Mouse (Mus musculus): Measurements from ENCODE around the gene Mef2d.

The Mef2d gene

DNA sequence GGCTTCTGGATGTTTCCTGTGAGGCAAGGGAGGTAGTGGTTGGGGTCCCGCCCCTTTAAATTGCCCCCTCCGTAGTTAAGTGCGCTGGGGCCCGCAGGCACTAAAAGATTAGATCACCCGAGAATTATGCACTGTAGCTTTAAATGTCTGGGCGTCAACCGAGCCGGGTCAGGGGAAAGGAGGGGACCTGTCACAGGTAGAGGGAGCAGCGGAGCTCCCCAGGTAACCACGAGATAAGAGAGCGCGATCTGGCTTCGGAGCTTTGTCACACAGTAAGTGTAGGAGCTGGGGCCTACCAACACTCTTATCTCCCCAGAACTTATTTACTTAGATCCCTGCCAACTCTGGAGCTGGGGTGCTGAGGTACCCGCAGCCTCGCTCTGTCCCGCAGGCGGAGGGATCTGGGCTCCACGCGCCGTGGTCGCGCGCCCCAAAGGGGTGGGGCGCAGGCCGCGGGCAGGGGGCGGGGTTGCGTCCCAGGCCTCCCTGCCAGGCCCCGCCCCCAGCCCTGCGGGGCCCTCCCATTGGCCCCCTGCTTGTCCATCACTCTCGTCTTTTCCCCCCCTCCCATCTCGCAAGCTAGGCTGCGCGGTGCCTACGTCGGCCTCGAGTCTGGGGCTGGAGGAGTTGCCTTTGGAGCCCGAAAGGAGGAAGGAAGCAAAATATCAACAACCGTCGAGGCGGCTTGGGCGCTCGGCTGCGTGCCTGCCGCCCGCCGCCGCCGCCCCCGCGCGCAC, at the start of gene Mef2d:
Gene Mef2d, plus strand, starts transcription at position 586 of the 737 bp plus-strand sequence.
- DNase-seq (ENCODE audit: low spot score in 2 of 2): peak; percentile 96 to 97

DNA sequence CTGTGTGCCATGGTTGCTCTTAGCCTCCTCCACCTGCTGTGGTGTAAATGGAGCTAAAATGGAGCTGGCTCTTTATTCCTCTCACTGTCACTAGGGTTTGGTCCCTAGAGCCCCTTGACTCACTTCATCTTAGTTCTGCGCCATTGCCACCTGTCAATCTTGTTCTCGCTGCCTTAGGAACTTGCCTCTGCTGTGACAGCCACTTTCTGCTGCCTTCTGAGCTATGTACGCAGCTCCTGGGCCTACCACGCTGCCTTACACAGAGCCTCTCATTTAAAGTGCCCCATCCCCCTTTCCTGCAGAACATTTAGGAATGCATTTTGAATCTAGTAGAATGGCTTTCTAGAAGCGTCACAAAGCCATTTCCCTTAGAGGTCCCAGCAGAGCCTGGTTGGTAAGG, 48.0 kb upstream of the Mef2d start:
- DNase-seq (ENCODE audit: low spot score in 2 of 2): no peak

DNA sequence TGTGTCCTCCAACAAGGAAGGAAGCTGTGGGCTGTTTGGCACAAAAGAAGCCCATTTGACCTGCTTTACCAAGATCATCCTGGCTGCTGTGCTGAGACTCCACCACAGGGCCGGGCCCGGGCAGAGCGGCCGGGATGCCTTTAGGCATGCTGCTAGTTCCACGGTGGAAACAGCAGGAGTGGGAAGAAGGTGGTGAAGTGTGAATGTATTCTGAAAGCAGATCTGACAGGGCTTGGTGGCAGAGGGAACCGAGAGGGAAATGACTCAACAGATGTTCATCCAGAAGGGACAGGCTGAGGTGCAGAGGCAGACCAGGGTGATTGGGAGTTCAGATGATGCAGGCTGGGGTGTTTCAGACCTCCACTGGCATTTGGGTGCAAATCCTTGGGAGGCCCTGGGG, 44.5 kb upstream of the Mef2d start:
- DNase-seq (ENCODE audit: low spot score in 2 of 2): no peak

DNA sequence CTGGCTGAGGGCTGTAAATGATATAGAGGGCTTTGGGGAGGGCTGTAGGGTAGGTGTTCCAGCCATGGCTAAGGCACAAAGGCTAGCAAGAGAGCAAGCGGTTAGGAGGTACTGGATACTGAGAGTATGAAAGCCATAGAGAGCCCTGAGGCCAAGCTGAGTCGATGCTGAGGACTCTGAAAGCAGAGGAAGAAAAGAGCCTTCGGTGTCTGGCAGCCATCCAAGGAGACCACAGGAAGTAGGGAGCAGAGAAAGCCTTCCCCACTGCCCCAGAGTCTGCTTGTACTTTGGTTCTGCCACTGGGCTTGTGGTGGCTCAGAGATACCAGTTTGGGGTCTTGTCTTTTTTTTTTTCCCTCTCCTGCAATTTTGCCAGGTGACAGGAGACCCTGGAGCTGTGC, 41.9 kb upstream of the Mef2d start:
- DNase-seq (ENCODE audit: low spot score in 2 of 2): no peak

DNA sequence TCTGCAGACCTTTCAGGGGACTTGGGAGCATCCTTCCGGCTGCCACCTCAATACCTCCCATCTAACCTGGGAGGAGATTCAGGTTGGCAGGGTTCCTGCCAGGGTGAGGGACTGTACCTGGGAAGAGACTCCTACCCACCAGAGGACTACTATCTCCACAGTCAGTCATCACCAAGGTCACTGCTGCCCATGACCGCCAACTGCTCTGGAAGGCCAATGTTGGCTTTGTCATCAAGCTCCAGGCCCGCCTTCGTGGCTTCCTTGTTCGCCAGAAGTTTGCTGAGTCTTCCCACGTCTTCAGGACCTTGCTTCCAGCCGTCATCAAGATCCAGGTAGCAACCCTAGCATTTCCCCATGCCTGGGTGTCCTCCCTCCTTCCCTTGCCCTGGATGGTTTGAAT, 40.4 kb upstream of the Mef2d start:
- DNase-seq (ENCODE audit: low spot score in 2 of 2): no peak

DNA sequence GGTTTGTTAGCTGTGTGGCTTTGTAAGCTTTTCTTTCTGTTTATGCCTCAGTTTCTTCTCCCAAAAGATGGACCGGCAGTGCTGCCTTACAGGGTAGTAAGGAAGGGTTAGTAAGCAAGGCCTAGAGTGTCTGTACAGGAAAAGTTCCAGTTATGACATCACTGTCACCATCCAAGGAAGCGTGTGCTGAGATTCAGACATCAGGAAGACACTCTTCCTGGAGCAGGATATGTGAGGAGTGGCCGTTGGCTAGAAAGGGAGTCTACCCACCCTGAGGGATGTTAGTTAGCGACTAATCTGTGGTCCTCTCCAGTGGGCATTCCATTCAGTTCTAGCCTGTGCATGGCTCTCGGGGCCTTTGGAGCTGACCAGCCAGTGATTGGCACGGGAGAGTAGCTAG, 40.0 kb upstream of the Mef2d start:
- no peak for DNase-seq (ENCODE audit: low spot score in 2 of 2)

DNA sequence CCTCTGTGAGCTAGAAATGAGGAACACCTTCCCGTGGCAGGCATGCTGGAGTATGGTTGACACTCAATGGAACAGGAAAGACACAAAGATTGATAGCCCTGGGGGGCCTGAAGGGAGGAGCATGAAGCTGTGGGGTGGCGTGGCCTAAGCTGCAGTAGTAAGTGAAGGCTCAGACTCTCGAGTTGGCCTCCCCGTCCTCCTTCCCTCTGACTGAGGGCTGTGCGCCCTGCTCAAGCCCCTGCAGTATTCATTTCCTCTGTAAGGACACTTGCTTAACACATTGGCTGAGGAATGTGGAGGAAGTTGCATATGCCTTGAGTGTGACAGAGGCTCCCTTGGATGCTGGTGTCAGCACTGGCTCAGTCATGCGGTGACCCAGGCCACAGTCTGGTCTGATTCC, 39.6 kb upstream of the Mef2d start:
- DNase-seq (ENCODE audit: low spot score in 2 of 2): no peak

DNA sequence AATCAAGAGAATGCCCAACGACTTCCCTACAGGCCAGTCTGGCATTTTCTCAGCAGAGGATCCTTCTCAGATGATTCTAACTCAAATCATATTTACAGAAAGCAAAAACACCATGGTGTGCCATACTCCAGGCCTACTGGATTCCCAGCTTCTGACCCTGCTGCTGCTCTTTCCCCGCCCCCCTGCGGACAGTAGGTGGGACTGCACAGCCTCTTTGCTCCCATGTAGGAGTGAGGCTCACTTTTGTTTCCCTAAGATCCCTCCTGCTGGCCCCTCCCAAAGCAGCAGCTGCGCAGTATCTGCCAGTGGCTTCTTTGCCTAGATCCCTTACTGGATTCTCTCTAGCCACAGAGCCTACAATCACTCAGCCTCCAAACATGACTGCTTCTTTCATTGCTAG, 36.0 kb upstream of the Mef2d start:
- DNase-seq (ENCODE audit: low spot score in 2 of 2): no peak

DNA sequence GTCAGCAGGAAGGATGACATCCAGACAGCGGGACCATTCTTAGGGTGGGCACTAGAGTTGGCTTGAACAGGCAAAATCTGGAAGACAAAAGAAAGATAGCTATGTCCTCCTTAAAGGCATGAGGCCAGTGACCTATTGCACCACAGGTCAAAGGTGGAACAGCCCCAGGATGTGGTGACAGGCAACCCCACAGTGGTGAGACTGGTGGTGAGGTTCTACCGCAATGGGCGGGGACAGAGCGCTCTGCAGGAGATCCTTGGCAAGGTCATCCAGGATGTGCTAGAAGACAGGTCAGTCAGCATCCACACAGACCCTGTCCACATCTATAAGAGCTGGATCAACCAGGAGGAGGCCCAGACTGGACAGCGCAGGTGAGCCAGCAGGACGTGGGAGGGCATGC, 33.0 kb upstream of the Mef2d start:
- DNase-seq (ENCODE audit: low spot score in 2 of 2): no peak

DNA sequence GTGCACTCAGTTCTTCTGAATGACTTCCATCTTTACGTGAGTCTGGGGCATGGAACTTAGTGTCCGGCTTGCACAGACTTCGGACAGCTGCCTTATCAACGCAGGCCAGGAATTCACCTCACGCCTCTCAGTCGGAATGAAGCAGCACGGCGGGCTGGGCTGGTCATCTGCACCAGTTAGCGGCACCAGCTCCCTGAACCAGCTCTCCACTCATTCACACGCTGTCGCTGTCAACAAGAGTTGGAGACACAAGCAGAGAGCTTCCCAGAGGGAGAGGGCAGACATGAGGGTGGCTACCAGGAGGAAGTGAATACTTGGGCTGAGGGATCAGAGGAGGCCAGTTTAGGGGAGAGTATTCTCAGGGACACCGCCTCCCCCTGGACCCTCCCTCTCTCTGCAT, 27.8 kb upstream of the Mef2d start:
- DNase-seq (ENCODE audit: low spot score in 2 of 2): no peak

DNA sequence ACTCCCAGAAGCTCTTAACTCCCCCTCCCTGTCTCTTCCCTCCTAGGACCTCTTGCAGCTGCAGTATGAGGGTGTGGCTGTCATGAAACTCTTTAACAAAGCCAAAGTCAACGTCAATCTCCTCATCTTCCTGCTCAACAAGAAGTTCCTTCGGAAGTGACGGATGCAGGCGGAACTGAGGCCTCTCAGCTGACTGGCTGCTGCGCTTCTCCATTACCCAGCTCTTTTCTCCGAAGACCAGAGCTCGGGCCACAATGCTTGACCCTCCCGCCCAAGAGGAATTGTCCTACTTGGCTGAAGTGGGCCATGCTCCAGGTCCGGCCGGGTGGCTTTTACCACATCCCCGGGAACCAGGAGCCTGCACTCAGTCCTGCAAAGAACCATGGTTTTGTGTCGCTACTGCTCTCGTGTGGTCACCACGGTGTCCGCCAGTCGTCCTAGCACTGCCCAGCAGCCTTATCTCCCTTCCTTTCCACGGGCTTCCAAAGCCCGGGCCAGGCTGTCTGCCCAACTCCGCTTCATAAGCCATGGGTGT, 22.0 kb upstream of the Mef2d start:
- DNase-seq (ENCODE audit: low spot score in 2 of 2): no peak

DNA sequence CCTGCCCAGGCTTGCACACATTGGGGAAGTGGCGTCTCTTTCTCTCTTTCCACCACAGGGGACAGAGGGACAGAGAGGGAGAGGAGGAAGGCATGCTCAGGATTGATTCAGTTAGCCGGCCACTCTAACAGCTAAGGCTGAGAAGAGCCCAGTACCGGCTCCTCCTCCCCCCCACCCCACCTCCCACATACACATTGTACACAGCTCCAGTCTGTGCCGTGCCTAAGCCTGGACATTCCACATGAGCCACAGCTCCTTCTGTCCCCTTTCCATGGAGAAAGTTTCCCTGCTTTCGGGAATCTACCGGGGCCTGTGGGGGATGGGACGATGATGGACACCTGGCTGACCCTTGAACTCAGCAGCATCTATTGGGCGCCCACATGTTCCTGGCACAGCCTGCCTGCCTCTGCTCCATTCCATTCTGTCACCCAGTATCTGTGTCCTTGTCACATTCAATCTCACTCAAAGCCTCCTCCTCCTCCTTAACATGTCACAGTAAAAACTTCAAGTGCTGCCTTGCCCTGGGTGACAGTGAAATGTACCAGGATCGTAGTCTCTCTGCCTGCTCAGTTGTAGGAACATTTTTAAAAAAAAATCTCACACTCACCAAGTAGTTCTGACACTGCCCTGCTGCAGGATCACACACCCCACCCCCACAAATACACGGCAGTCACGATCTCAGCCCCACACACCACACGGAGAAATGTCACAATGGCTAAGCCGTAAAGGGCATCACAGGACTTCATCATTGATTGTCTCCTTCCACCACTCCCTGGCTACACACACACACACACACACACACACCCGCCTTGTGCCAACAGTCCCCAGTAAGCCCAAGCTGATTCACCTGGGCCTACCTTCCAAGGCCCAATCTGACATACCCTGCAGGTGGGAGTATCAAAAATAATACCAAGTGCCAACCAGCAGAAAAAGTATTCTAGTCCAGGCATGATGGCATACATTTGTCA, 20.7 kb upstream of the Mef2d start:
- no peak for DNase-seq (ENCODE audit: low spot score in 2 of 2)

DNA sequence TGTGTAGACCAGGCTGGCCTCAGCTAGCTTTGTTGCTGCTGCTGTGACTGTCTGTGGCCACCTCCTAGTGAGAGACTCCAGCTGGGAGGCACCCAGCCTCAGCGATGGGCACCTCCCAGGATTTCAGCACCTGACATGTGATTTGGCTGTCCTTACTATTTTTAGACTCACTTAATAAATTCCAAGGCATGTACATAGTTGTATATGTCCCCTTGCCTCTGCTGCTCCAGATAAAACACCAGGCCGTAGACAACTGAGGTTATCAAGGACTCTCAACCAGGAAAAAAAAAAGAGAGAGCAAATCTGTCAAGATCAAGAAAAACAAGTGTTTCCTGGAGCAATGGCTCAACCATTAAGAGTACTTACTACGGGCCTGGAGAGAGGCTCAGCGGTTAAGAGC, 17.0 kb upstream of the Mef2d start:
- no peak for DNase-seq (ENCODE audit: low spot score in 2 of 2)

DNA sequence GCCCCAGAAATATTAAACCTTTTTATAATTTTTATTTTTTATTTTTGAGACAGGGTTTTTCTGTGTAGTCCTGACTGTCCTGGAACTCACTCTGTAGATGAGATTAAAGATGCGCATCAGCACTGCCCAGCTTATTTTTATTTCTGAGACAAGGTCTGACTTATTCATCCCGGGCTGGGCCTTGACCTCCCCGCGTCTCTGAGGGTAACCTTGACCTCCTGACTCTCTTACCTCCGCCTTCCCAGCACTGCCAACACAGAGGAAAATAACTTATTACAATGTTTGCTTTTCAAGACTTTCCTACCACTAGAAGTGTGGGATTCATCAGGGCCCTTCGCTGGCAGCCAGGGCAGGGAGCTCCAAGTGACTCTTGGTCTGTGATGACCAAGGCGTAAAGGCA, 16.0 kb upstream of the Mef2d start:
- no peak for DNase-seq (ENCODE audit: low spot score in 2 of 2)

DNA sequence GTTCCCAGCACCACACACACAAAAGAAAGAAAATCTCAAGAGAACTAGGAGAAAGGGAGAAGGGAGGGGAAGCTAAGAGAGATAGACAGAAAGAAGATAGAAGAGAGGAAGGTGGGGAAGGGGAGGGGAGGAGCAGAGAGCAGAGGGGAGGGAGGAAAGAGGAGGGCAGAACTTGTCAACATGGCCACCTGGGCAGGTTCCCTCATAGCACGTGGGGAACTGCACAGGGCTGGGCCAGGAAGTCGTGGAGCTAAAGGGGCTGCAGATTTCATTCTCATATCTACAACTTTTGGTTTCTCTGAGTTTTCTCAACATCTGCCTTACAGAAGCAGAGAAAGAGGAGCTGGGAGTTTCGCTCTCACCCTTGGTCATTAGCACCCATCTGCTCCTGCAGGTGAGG, 14.5 kb upstream of the Mef2d start:
- DNase-seq (ENCODE audit: low spot score in 2 of 2): no peak

DNA sequence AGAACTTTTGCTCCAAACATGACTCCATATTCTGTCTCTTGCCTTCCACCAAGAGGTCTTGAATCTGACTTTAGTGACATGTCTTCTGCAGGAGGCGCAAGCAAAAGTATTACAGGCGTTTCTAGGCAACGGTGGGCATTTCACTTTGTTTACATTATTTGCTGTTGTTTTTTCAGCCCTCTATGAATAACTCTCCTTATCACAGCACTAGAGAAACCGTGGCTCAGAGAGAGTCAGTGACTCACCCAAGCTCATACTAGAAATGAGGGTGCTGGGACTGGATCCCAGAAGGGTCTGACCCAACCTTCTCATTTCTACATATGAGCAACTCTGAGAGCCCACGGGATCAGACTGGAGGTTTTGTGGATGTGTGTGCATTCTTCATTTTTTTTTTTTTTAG, 14.1 kb upstream of the Mef2d start:
- DNase-seq (ENCODE audit: low spot score in 2 of 2): no peak

DNA sequence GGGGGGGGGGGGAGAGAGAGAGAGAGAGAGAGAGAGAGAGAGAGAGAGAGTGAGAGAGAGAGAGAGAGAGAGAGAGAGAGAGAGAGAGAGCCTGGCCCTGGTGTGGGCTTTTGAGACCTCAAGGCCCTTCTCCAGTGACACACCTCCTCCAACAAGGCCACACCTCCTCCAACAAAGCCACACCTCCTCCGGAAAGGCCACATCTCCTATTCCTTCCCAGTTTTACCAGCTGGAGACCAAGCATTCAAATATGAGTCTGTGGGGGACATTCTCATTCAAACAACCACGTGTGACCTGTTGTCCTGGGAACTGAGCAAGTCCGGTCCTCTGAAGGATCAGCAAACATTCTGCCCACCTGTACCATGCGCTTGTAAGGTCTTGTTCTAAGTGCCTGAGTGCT, 13.2 kb upstream of the Mef2d start:
- DNase-seq (ENCODE audit: low spot score in 2 of 2): no peak

DNA sequence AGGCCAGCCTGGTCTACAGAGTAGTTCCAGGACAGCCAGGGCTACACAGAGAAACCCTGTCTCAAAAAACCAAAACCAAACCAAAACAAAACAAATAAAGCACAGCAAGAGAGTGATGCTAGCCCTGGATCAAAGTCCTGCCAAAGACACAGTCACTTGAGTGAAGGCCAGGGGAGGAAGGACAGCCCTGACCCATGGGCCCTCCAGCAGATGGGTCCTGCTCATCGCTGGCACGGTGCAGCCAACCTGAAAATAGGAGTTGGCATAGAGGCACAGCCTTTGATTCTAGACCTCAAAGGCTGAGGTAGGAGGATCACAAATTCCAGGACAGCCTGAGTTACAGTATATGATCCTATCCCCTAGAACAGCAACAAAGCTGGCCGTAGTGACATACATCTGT, 11.1 kb upstream of the Mef2d start:
- no peak for DNase-seq (ENCODE audit: low spot score in 2 of 2)

DNA sequence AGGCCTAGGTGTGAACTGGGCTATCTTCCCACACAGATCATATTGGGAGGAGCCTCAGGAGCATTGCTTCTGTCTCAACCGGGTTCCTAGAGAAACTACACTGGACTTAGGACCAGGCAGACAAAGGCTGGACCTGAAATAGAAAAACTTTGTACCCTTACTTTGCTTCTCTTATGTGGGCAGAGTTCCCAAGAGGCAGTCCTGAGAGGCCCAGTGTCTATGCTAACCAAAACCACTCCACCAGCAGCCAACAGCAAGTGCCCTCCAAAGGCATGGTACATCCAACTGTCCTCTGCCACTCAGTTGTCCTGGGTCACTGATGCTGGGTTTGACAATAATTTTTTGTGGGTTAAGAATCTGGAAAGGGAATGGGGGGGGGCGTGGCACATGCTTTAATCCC, 9.7 kb upstream of the Mef2d start:
- no peak for DNase-seq (ENCODE audit: low spot score in 2 of 2)

DNA sequence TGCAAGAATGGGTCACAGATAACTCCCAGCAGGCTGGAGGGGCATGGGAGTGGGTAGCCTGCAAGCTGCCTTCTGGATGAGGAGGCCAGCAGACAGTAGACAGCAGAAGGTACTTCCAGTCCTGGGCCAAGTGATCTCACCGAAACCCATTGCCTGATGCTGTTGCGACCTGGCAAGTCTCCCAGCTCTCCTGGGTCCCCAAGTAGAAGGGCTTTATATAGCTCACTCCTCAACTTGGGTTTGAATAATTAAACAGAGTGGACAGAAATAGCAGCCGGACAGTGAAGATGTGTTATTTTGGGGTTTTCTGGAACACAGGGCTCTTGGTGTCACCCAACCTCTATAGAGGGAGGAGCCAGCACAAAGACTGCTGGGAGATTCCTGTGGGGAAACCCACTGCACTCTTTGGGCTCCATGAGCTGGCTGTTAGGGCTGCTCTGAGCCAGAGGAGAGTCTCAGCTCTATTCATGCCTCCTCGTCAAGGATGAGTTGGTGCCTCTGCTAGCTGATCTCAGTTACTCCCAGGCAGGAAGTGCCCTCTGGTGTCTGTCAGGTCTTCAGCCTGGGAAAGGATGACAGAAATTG, 8.9 kb upstream of the Mef2d start:
- peak in 1 of 2 experiments; percentile 23 for DNase-seq (ENCODE audit: low spot score in 2 of 2)

DNA sequence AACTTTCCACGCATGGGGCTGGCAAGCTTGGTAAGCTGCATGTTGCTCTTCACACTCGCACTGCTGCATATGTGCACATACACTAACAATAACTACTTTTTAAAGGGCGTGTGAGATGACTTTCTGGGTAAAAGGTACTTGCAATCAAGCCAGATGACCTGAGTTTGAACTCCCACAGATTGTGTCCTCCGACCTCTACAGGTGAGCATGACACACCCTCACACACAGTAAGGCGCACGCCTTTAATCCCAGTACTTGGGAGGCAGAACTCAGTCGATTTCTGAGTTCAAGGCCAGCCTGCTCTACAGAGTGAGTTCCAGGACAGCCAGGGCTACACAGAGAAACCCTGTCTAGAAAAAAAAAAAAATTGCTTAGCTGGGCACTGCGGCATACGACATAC, 5.8 kb upstream of the Mef2d start:
- DNase-seq (ENCODE audit: low spot score in 2 of 2): no peak

DNA sequence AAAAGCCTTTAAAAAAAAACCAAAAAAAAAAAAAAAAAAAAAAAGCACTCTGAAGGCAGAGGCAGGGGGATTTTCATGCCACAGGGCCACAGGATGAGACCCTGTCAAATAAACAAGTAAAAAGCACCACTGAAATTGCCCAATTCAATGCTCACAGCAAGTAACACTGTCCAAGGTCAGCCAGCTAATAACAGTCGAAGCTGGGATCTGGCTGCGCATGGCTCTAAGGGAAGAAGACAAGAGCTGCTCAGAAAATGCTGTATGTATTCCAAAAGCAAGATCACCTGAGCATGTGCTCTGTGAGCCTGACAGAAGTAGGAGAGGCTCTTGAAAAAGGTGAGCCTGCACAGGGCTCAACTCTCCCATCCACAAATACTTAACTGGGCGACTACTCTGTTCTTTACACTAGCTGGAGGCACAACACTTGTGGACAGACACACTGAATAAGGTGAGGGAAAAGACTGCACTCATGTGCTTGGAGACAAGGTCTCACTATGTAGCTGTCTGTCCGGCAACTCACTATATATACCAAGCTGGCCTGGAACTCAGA, 5.2 kb upstream of the Mef2d start:
- no peak for DNase-seq (ENCODE audit: low spot score in 2 of 2)
